Mouse (Mus musculus): ENCODE measurements around the gene Il2rb. TPM values are rescaled to one million over a fixed set of nuclear protein-coding genes. Genes with fewer than 3 reads are reported as not detected.

Il2rb gene
- polyA plus RNA-seq, 1 experiment: not detected

DNA sequence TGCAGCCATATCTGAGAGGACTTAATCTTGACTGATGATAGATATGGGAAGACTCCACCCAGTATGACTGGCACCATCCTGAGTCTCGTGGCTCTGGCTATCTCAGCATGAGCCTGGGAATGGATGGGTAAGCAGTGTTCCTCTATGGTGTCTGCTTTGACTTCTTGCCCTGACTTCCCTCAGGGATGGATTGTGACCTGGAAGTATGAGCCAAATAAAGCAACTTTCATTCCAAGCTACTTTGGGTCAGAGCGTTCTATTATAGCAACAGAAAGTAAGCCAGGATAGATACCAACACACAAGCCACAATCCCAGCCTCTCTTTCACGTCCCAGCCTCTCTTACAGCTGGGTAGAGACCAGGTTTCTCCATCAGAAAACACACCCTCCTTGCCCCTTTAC is 10.5 kb upstream of the Il2rb start:
- TF ChIP-seq GATA1 (IDR thresholded peaks at IDR 0.05; ENCODE audit: low read length): no peak

DNA sequence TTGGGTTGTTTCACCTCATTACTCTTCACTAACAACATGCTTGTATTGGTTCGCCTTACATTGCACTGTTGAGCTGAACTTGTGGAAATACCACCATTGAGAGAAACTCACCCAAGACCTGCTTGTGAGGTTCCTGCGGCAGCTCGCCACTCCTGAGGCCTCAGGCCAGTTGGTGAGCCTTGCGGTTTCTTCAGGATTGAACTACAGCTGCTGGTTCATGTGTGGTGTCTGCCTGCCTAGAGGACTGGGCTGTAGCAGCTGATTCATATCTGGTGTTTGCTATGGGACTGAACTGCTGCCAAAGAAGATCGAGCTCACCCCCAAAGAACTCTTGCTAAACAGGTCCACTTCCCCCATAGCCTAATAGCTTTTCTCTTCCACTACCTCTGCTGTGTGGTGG is 9.7 kb upstream of the Il2rb start:
- TF ChIP-seq GATA1 (IDR thresholded peaks at IDR 0.05; ENCODE audit: low read length): no peak

DNA sequence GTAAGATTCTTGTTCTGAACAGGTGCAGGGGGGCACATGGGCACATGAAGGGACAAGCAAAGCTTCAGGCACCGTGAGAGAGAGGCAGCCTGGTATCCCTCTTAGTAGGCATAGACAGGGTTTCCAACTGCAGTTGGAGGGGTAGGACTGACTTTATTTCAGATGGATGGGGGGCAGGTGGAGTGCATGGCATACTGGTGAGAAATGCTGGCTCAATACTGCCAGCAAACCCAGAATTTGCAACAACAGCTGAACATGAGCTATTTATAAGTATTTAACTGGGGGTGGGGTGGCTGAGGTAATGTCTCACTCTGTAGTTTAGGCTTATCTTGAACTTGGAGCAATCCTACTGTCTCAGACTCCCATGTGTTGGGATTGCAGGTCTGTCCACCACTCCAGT is 8.9 kb upstream of the Il2rb start:
- TF ChIP-seq GATA1 (IDR thresholded peaks at IDR 0.05; ENCODE audit: low read length): no peak

DNA sequence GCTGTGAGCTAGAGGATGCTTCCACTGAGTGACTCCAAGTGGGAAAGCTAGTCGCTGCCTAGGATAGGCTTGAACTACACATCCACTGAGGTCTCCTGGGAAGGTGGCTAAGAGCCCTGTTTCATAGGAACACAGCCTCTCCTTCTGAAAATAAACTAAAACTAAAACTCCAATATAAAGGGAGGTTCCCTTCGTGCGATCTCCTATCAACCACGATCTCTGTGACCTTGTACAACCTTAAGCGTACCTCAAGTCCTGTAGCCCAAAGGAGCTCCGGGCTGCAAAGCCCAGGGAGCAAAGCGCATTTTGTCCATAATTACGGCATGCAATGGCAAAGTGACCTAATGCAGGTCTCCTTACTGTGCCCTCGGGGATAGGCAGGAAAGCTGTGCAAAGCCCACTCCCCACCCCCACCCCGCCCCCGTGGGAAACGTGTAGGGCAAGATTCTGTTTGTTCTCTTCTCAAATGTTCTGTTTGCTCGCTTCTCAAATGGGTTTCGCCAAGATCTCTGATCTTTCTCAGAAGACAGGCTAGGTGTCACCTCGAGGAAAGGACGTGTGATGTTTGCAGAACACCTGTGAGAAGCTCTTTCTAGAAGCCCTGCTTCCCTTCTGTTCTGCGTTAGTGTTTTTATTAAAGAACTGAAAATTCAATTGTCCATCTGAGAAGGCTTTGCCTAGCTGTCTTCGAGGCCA is 7.5 kb upstream of the Il2rb start:
- no peak for TF ChIP-seq GATA1 (IDR thresholded peaks at IDR 0.05; ENCODE audit: low read length)

DNA sequence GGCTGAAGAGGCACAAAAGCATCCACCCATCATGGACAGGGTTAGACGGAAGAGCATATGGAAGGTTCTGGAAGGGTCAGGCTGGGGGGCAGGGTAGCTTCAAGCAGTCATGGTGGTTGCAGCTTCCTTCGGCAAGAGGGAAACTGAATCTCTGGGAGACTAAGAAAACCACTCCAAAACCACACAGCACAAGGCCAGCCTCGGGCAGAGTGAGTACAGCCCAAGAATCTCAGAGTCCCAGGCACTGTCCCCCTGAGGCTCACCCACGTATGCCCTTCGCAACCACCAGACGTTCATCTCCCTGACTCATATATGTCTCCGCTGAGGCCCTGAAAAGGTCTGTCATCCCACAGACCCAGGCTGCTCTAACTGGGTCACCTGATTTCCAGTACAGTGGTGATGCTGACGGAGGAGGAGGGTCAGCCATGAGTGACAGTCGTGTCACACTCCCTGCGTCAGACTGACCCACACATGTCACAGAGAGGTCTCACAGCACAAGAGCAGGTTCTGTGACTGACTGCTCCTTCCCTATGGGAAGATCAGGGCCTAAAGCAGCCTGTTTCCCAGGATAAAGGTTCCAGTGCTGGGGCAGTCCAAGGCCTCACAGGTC is 1.6 kb downstream of the Il2rb start:
- TF ChIP-seq GATA1 (IDR thresholded peaks at IDR 0.05; ENCODE audit: low read length): no peak

DNA sequence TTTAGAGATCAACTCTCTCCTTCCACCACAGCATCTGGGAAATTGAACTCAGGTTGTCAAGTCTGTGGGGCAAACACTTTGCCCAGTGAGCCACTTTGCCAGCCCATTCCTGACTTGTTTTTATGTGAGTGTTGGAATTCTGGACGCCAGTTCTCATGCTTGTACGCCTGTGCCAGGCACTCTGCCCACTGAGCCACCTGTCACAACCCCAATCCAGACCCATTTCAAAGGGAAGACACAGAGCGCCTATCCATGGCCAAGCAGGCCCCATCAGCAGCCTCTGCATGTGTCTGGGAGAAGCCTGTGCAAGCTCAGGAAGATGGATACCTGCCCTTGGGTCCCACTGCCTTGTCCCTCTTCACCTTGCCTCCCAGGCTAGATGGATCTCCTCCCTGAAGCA is 3.8 kb downstream of the Il2rb start:
- TF ChIP-seq GATA1 (IDR thresholded peaks at IDR 0.05; ENCODE audit: low read length): no peak

DNA sequence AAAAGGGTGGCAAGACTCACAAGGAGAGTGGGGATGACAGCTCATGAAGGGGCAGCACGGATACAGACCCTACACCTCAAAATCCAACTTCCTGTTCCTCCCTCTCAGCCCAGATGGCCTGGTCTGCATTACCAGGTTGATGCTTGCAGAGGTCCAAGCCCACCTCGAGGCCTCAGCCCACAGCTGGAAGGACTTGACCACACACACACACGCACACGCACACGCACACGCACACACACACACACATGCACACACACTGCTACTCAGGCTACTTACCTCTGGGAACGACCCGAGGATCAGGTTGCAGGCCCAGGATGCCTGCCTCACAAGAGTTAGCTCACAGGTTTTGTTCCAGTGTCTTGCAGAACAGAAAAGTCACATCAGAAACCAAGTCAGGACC is 5.2 kb downstream of the Il2rb start:
- TF ChIP-seq GATA1 (IDR thresholded peaks at IDR 0.05; ENCODE audit: low read length): no peak

DNA sequence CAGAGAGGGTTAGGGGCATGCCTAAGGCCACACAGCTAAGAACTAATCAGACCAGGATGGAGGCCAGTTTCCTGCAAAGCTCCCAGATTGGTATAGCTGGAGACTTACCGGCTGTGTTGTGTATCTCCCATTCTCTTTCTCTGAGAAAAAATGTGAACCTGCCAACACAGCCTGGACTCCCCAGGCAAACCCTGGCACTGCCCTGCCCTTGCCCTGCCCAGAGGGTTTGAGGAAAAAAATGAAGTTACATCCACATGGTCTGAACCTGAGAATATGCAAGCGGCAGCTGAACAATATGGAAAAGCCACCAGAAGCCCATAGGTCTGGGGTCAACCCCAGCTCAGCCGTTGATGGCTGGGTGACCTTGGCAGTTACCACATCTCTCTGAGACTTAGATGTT is 5.8 kb downstream of the Il2rb start:
- TF ChIP-seq GATA1 (IDR thresholded peaks at IDR 0.05; ENCODE audit: low read length): no peak

DNA sequence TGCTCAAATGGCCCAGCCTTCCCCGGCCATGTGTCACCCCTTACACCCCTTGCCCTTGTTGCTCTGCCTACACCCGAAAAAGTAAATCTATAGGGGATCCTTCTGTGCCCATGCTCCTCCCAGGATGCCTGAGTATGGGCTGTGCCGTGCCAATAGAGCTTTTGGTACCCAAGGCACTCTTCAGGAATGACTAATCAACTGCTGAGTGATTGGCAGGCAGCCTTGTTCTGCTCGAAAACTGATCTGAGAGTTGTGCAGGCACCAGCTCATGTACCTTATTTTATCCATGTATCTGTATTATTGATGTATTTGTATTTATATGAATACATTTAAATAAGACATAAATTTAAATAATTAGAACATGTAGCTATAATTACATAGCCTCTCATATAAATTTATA is 8.0 kb downstream of the Il2rb start:
- TF ChIP-seq GATA1 (IDR thresholded peaks at IDR 0.05; ENCODE audit: low read length): no peak

DNA sequence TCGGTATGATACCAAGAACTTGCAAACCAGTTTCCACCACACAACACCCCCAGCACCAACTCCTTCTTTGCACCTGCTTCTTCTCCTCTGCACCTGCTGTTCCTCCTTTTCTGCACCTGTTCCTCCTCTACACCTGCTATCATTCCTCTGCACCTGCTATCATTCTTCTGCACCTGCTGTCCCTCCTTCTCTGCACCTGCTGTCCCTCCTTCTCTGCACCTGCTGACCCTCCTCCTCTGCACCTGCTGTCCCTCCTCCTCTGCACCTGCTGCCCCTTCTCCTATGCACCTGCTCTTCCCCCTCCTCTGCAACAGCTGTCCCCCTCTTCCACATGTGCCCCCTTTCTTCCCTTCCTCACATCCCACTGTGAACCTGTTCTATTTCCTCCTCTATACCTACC is 8.5 kb downstream of the Il2rb start:
- no peak for TF ChIP-seq GATA1 (IDR thresholded peaks at IDR 0.05; ENCODE audit: low read length)

DNA sequence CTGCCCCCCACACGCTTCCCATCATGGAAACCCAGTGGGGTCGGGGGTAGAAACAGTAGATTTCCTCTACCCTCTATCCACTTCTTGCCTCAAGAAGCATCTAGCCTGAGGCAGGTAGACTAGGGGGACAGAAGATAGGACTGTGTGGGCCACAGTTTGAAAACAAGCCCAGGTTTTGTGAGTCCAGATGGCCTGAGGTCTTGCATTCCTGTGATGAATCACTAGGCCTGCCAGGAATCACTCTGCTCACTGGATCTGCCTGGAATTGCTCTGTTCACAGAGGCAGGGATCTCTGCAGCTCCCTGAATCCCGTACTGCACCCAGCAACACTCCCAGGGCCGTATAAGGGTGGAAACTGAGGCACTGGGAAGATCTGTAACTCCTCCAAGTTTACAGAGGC is 11.8 kb downstream of the Il2rb start:
- TF ChIP-seq GATA1 (IDR thresholded peaks at IDR 0.05; ENCODE audit: low read length): no peak

DNA sequence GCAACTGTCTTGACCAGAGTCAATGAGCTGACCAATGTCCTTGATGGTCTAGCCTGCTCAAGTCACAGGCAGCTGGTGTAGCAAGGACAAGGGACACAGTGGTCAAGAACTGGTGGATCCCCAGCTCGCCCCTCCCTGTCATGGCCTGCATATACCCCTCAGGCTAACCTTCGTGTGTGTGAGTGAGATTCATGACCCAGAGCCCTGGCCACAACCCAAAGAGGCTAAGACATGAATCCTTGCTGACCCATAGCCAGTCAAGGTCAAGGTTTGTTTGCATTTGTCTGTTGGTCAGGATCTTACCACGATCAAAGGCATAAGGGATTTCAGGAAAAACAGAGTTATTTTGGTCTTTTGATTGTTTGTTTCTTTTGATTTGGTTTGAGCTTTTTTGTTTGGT is 12.6 kb downstream of the Il2rb start:
- no peak for TF ChIP-seq GATA1 (IDR thresholded peaks at IDR 0.05; ENCODE audit: low read length)

DNA sequence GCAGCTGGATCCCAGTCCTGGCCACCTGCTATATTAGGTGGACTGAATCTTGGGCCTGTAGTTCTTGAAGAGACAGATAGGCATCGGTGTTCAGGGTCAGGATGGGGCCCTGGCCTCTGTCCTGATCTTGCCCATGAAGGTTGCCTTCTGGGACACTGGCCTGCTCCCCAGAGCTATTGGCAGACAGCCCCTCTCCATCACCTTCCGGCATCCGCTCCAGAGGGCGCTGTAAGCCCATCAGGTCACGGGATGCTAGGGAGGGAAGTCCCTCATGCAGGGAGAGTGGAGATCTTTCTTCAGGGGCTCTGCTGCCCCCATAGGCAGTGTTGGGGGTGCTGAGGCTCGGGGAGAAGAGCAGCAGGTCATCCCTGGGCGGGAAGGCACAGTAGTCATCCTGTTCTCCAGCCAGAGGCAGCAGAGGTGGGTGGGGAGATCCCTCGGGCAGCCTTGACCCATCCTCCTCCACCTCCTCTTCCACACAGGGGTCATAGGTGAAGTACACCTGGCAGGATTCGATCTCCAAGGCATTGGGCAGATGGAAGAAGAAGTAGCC is 13.5 kb downstream of the Il2rb start:
- no peak for TF ChIP-seq GATA1 (IDR thresholded peaks at IDR 0.05; ENCODE audit: low read length)

DNA sequence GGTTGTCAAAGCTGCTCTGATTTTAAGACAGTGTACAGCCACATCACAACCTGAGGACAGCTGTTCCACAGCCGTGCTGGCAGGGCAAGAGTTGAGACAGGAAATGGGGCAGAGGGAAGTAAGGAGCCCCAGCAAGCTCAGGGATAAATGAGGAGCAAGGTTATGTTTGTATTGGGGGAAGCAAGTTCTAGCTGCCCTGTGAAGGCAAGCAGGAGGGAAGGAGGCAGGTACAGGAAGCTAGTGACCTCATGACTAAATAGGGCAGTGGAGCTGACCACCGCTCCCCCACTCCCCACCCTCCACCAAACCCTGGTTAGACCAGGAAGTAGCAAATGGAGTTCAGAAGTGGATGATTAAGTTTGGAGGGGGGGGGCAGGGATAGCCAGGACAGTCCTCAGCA is 14.1 kb downstream of the Il2rb start:
- TF ChIP-seq GATA1 (IDR thresholded peaks at IDR 0.05; ENCODE audit: low read length): no peak

DNA sequence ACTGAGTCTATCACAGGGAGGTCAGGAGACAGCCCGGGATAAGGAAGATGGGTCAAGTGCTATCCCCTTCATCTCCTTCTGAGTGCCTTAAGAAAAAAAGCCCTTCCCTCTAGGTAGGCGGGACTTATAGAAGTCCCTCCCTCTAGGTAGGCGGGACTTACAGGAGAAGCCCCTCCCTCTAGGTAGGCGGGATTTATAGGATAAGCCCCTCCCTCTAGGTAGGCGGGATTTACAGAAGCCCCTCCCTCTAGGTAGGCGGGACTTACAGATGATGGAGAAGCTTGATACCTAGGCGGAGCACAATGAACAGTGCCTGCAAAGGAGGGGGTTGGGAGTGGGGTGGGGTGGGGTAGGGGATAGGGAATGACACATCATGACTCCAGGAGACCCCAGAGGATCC is 15.0 kb downstream of the Il2rb start:
- no peak for TF ChIP-seq GATA1 (IDR thresholded peaks at IDR 0.05; ENCODE audit: low read length)

DNA sequence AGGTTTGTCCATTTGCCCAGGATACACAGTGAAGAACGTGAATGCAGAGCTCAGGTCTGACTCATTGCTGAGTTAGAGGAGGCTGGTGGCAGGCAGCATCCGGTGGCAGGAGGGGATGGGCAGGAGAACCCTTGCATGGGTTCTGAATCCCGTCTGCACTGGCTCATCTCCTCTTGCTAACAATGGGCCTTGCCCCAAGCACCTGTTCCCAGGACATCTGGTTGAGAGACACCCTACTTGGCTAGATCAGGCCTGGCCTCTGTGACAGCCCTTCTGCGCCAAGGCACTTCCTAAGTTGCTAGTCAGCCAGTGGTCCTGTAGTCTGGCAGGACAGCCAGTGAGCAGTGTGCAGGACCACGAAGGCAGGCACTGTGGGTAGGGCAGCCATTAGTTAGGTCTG is 15.6 kb downstream of the Il2rb start:
- TF ChIP-seq GATA1 (IDR thresholded peaks at IDR 0.05; ENCODE audit: low read length): no peak

DNA sequence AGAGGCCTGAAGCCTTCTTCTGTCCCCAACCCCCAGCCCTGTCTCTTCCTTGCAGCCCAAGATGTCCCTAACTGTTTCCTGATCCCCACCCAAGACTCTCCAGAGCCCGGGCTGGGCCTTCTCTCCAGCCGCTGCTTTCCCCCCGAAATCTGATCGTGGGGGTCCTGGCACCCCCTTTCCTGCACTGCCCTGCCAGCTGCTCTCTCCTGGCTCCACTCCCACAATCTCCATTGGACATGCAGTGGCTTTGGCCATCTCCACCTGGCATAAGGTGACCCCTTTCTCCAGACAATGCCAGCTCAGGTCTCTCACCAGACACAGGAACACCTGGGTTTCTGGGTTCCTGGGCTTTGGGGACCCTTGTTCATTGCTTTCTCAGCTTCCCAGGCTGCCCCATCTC is 17.0 kb downstream of the Il2rb start:
- TF ChIP-seq GATA1 (IDR thresholded peaks at IDR 0.05; ENCODE audit: low read length): no peak
